Mouse (Mus musculus) mammary gland, adult 2 months (tissue): ENCODE measurements around the gene Shisa7. TPM values are rescaled to one million over a fixed set of nuclear protein-coding genes. Genes with fewer than 3 reads are reported as not detected.

Source experiments
- polyA plus RNA-seq: library from polyadenylated mRNA; depleted of rRNA; stranded (reverse); fragments of >200 nt; gene quantifications from 2 replicates; pipeline ENCODE4 v1.2.3, GENCODE M21; 2012; ENCODE audit warnings: low replicate concordance; rRNA removed

Gene Shisa7
- polyA plus RNA-seq: 0.54 and 1.0 TPM in 2 replicates

GRCm38 (mm10) chr7:4844245-4844916, at the start of gene Shisa7:
TSS of gene Shisa7 (minus strand) at chr7:4844696.

DNA sequence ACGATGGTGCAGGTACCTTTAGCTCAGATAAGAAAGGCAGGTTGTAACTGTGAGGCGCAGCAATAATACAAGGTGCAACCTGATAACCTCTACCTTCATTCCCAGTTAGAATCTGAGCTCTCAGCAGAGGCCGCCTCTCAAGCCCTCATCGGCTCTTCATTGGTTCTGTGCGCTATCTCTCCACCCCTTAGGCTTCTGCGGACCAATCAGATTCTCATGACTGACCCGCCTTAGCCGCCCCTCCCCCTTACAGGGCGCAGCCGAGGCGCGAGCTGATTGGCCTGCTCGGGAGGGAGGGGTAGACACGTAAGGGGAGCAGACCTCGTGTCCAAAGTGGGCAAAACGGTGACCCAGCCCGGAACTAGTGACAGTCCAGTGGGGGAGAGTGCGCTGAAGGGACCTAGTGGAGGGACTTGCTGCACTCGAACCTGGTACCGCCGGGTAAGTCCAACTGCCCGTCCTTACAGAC, 32.3 kb upstream of the Shisa7 start, which contains the start of gene Isoc2a:
TSS of gene Isoc2a (plus strand) at position 401 of the 469 bp plus-strand sequence.

GRCm38 (mm10) chr7:4870133-4870532, 25.6 kb upstream of the Shisa7 start, which contains the start of gene Isoc2b:
TSS of gene Isoc2b (minus strand) at chr7:4870258.

DNA sequence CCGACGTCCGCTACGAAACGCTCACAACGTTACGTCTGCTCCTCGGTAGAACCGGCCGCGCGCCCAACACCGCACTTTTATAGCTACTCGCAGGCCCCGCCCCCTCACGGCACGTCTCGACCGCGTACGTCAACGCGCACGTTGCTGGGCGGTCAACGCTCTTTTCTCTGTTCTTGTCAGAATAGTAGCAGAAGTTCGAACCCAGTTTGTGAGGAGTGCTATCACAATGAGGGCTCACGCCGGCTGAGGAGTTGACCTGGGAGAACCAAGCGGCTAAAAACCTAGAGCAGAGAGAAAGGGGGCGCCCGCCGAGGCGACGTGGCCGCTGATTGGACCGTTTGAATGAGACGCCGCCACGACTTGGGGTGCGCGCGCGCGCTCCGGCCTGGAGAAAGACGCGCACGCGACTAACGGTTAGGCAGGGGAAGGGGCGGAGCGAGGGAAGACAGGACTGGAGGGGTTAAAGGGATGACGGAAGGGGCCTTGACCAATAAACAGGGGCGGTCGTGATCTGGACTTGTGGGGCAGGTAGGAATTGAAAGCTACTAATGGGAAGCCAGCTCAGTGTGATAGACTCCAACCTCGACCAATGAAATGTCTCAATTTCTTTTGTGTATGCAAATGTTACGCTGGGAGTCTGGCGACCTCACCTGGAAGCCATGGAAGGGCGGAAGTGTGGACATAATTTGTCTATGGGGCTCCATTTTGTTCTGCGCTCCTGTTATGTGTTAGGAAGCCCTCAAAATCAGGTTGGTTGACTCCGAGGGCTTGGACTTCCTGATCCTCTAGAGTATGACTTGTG, 32.0 kb downstream of the Shisa7 start, which contains the start of gene Ube2s:
TSS of gene Ube2s (minus strand) at position 288 of the 802 bp plus-strand sequence.

DNA sequence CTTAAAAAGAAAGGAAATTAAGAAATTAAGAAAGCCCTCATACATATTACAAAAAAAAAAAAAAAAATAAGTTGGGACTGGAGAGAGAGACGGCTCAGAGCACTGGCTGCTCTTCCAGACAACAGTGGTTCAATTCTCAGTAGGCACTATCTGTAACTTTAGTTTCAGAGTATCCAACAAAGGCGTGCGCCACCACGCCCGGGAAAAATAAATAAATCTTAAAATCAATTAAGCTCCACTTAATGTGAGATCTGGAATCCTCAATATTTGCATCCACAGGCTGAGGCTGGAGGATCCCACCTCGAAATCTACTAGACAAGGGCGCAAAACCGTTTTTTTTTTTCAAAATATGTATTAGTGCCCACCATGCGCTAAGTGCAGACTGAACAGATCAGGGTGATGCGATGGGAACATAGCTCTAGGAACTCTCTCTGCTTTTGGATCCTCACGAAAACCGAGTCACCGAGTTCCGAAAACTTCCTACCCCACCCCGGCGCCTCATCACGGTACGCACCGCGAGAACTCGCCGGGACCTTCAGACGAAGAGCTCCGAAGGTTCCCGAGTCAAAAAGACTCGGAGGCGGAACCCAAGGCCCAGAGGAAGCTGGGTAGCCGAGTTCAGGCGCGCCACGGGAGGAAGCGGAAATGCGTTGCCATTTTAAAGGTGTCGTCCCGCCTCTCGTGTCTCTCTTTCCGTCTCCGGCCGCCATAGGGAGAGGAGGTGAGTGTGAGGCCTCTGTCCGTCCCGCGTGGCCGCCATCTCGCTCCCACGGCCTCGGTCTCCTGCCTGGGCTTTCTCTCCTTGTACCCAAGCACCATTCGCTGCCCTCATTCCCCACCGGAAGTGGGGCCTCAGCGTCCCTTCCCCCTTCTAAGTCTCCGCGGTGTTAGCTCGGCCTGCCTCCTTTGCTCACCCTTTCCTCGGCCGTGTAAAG, 52.0 kb downstream of the Shisa7 start, which contains the start of gene Rpl28:
TSS of gene Rpl28 (plus strand) at position 597 of the 935 bp plus-strand sequence.

GRCm38 (mm10) chr7:4789436-4789935, 55.0 kb downstream of the Shisa7 start, which contains the start of gene Tmem238:
TSS of gene Tmem238 (minus strand) at chr7:4789656.

DNA sequence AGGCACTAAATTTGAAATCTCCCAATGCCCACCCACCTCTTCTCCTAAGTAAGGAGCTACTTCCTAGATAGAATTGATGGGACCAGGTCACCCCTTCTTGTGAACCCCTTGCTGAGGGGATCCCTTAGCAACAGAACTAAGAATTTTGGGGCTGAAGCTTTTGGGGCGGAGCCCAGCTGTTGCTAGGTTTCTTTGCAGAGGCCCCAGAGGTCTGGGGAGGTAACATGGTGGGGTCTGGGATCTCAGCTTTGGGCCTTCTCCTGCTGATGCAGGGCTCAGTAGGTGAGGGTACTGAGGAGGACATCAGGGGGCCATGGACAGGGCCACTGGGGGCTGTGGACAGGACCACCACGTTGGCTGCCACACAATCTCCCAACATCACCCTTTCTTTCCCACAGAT, 61.7 kb downstream of the Shisa7 start, which contains the start of the genes Il11 and Tmem190:
TSS of gene Il11 (minus strand) at position 101 of the 400 bp plus-strand sequence.
TSS of gene Tmem190 (plus strand) at position 179 of the 400 bp plus-strand sequence.

Other genes starting within 250 kb of the Shisa7 start
- 0.06 TPM in 1 of 2 replicates, not detected in the other for gene Ptprh, start 240.7 kb downstream of the Shisa7 start, polyA plus RNA-seq
- 14.9 and 19.6 TPM in 2 replicates for gene Tmem86b, start 213.3 kb downstream of the Shisa7 start, polyA plus RNA-seq
- 109 and 135 TPM in 2 replicates for gene Ppp6r1, start 185.7 kb downstream of the Shisa7 start, polyA plus RNA-seq
- 29.8 and 46.7 TPM in 2 replicates for gene Hspbp1, start 159.6 kb downstream of the Shisa7 start, polyA plus RNA-seq
- 4.4 and 6.0 TPM in 2 replicates for gene Brsk1, start 154.1 kb downstream of the Shisa7 start, polyA plus RNA-seq
- 2.0 and 2.5 TPM in 2 replicates for gene Tmem150b, start 119.4 kb downstream of the Shisa7 start, polyA plus RNA-seq
- gene Kmt5c, start 104.6 kb downstream of the Shisa7 start, polyA plus RNA-seq: 95.7 and 216 TPM in 2 replicates
- 13.8 and 18.7 TPM in 2 replicates for gene Cox6b2, start 91.6 kb downstream of the Shisa7 start, polyA plus RNA-seq
- gene Fam71e2, start 73.4 kb downstream of the Shisa7 start, polyA plus RNA-seq: 0.10 TPM in 1 of 2 replicates, not detected in the other
- 0.36 and 0.78 TPM in 2 replicates for gene Il11, start 61.8 kb downstream of the Shisa7 start, polyA plus RNA-seq
- not detected in 2 replicates for gene Tmem190, start 61.8 kb downstream of the Shisa7 start, polyA plus RNA-seq
- 18.4 and 84.5 TPM in 2 replicates for gene Tmem238, start 55.0 kb downstream of the Shisa7 start, polyA plus RNA-seq
- 252 and 384 TPM in 2 replicates for gene Rpl28, start 51.8 kb downstream of the Shisa7 start, polyA plus RNA-seq
- 193 and 283 TPM in 2 replicates for gene Ube2s, start 32.1 kb downstream of the Shisa7 start, polyA plus RNA-seq
- gene Isoc2b, start 25.6 kb upstream of the Shisa7 start, polyA plus RNA-seq: 39.7 and 42.5 TPM in 2 replicates
- gene Isoc2a, start 32.5 kb upstream of the Shisa7 start, polyA plus RNA-seq: 45.1 and 54.4 TPM in 2 replicates
- 0.17 and 0.85 TPM in 2 replicates for gene Gm36210, start 61.8 kb upstream of the Shisa7 start, polyA plus RNA-seq
- gene Zfp628, start 70.5 kb upstream of the Shisa7 start, polyA plus RNA-seq: 15.7 and 34.3 TPM in 2 replicates
- 2.9 and 7.1 TPM in 2 replicates for gene Nat14, start 77.3 kb upstream of the Shisa7 start, polyA plus RNA-seq
- gene Ssc5d, start 81.1 kb upstream of the Shisa7 start, polyA plus RNA-seq: 17.9 and 19.0 TPM in 2 replicates
- 3.7 and 91.9 TPM in 2 replicates for gene Sbk2, start 119.7 kb upstream of the Shisa7 start, polyA plus RNA-seq
- 0.25 and 1.3 TPM in 2 replicates for gene Sbk3, start 126.5 kb upstream of the Shisa7 start, polyA plus RNA-seq
- gene Zfp579, start 151.5 kb upstream of the Shisa7 start, polyA plus RNA-seq: 72.4 and 81.0 TPM in 2 replicates
- 35.2 and 68.4 TPM in 2 replicates for gene Zfp524, start 169.7 kb upstream of the Shisa7 start, polyA plus RNA-seq
- gene Fiz1, start 170.0 kb upstream of the Shisa7 start, polyA plus RNA-seq: 34.7 and 40.0 TPM in 2 replicates
- not detected in 2 replicates for gene Gm44973, start 170.8 kb upstream of the Shisa7 start, polyA plus RNA-seq
- 33.5 and 79.1 TPM in 2 replicates for gene Zfp865, start 175.7 kb upstream of the Shisa7 start, polyA plus RNA-seq
- gene Ccdc106, start 175.9 kb upstream of the Shisa7 start, polyA plus RNA-seq: 1.5 and 3.1 TPM in 2 replicates
- gene 4632433K11Rik, start 189.4 kb upstream of the Shisa7 start, polyA plus RNA-seq: not detected in 2 replicates
- gene Zfp784, start 193.8 kb upstream of the Shisa7 start, polyA plus RNA-seq: 4.6 and 5.6 TPM in 2 replicates
- 19.3 and 35.9 TPM in 2 replicates for gene Zfp580, start 206.8 kb upstream of the Shisa7 start, polyA plus RNA-seq
- gene U2af2, start 217.4 kb upstream of the Shisa7 start, polyA plus RNA-seq: 156 and 169 TPM in 2 replicates
- gene Epn1, start 235.5 kb upstream of the Shisa7 start, polyA plus RNA-seq: 168 and 263 TPM in 2 replicates